Mouse (Mus musculus): Measurements from ENCODE around the gene Tmem132a. TPM values are rescaled to one million over a fixed set of nuclear protein-coding genes. Genes with fewer than 3 reads are reported as not detected.

Gene Tmem132a
- total RNA-seq (2021) = 10 to 100 TPM; 10.7 to 12.0 TPM
- polyA plus RNA-seq (2012; rRNA removed) = 11.1 and 11.5 TPM in 2 replicates
- long read RNA-seq, partial matches to known transcripts = 16 of 31 reads
- long read RNA-seq, other reads (novel, unspliced or antisense) = 12 of 31 reads

GRCm38 (mm10) chr19:10869886-10870527, at the start of gene Tmem132a:
TSS of gene Tmem132a (minus strand) at chr19:10869940.
- Histone ChIP-seq H3K27ac (peak within 1 kb of the TSS; percentile 77; the same call in 1 of the 2 replicates), H3K36me3 (ENCODE audit: control insufficient read depth, insufficient read depth, low read length) (no peaks in the 10 kb centered on the region), H3K4me3 (peak within 1 kb of the TSS; percentile 86), H3K79me2 (replicated peaks; ENCODE audit: control insufficient read depth, insufficient read depth, low read length) (no peaks in the 10 kb centered on the region), H3K4me1 (ENCODE audit: control insufficient read depth, insufficient read depth, low read length) (peaks cover 5% of the 10 kb centered on the region), H3K9ac (ENCODE audit: low read depth, low read length) (peak within 1 kb of the TSS; percentile 80), H3K27me3 (ENCODE audit: control insufficient read depth, insufficient read depth, low read length) (no peaks in the 10 kb centered on the region)
- intact Hi-C loops (cut with DNase I) = no loop called here
- DNase-seq = no peak
- TF ChIP-seq POLR2A (IDR thresholded peaks at IDR 0.05; ENCODE audit: insufficient read depth, low read depth, low read length) = no peak
- TF ChIP-seq EP300 (IDR thresholded peaks at IDR 0.05; ENCODE audit: insufficient read depth, low read depth, low read length) = no peak
- no peak for TF ChIP-seq CTCF (IDR thresholded peaks at IDR 0.05)
- 10% methylated on average over 8 of the region's 8 CpGs for WGBS

- TF ChIP-seq CTCF (IDR thresholded peaks at IDR 0.05) (no peak), POLR2A (IDR thresholded peaks at IDR 0.05; ENCODE audit: insufficient read depth, low read depth, low read length) (no peak), EP300 (IDR thresholded peaks at IDR 0.05; ENCODE audit: insufficient read depth, low read depth, low read length) (no peak)
- H3K27ac ChIP-seq = no peak overlapping the region
- no peak overlapping the region for H3K4me3 ChIP-seq
- WGBS = 92% methylated on average over 10 of the region's 10 CpGs
- no peak for DNase-seq
- intact Hi-C loops (cut with DNase I) = no loop called here
- no peaks in the 10 kb centered on the region for H3K79me2 ChIP-seq (replicated peaks; ENCODE audit: control insufficient read depth, insufficient read depth, low read length)
- no peak overlapping the region for H3K9ac ChIP-seq (ENCODE audit: low read depth, low read length)
- no peaks in the 10 kb centered on the region for H3K27me3 ChIP-seq (ENCODE audit: control insufficient read depth, insufficient read depth, low read length)
- H3K4me1 ChIP-seq (ENCODE audit: control insufficient read depth, insufficient read depth, low read length) = no peaks in the 10 kb centered on the region
- no peaks in the 10 kb centered on the region for H3K36me3 ChIP-seq (ENCODE audit: control insufficient read depth, insufficient read depth, low read length)
Measured at GRCm38 (mm10) chr19:10918321-10918991, 48.7 kb upstream of the Tmem132a start.

GRCm38 (mm10) chr19:10916506-10916905, 46.8 kb upstream of the Tmem132a start:
- 58% methylated on average over 5 of the region's 5 CpGs for WGBS
- Histone ChIP-seq H3K27ac (no peak overlapping the region), H3K36me3 (ENCODE audit: control insufficient read depth, insufficient read depth, low read length) (no peaks in the 10 kb centered on the region), H3K27me3 (ENCODE audit: control insufficient read depth, insufficient read depth, low read length) (no peaks in the 10 kb centered on the region), H3K4me3 (no peak overlapping the region), H3K9ac (ENCODE audit: low read depth, low read length) (no peak overlapping the region), H3K4me1 (ENCODE audit: control insufficient read depth, insufficient read depth, low read length) (no peaks in the 10 kb centered on the region), H3K79me2 (replicated peaks; ENCODE audit: control insufficient read depth, insufficient read depth, low read length) (no peaks in the 10 kb centered on the region)
- TF ChIP-seq EP300 (IDR thresholded peaks at IDR 0.05; ENCODE audit: insufficient read depth, low read depth, low read length) (no peak), POLR2A (IDR thresholded peaks at IDR 0.05; ENCODE audit: insufficient read depth, low read depth, low read length) (no peak), CTCF (IDR thresholded peaks at IDR 0.05) (no peak)
- no peak for DNase-seq
- intact Hi-C loops (cut with DNase I) = no loop called here

- H3K27me3 ChIP-seq (ENCODE audit: control insufficient read depth, insufficient read depth, low read length) = no peaks in the 10 kb centered on the region
- H3K27ac ChIP-seq = no peak overlapping the region
- no peaks in the 10 kb centered on the region for H3K36me3 ChIP-seq (ENCODE audit: control insufficient read depth, insufficient read depth, low read length)
- no peak overlapping the region for H3K9ac ChIP-seq (ENCODE audit: low read depth, low read length)
- H3K4me3 ChIP-seq = no peak overlapping the region
- no peaks in the 10 kb centered on the region for H3K4me1 ChIP-seq (ENCODE audit: control insufficient read depth, insufficient read depth, low read length)
- intact Hi-C loops (cut with DNase I) = no loop called here
- TF ChIP-seq EP300 (IDR thresholded peaks at IDR 0.05; ENCODE audit: insufficient read depth, low read depth, low read length) = no peak
- no peak for TF ChIP-seq CTCF (IDR thresholded peaks at IDR 0.05)
- TF ChIP-seq POLR2A (IDR thresholded peaks at IDR 0.05; ENCODE audit: insufficient read depth, low read depth, low read length) = no peak
- H3K79me2 ChIP-seq (replicated peaks; ENCODE audit: control insufficient read depth, insufficient read depth, low read length) = no peaks in the 10 kb centered on the region
- no peak for DNase-seq
- WGBS = 92% methylated on average over 2 of the region's 2 CpGs
Measured at GRCm38 (mm10) chr19:10914870-10915269, 45.1 kb upstream of the Tmem132a start.

GRCm38 (mm10) chr19:10914291-10914690, 44.6 kb upstream of the Tmem132a start:
- H3K4me1 ChIP-seq (ENCODE audit: control insufficient read depth, insufficient read depth, low read length) = peaks cover 3% of the 10 kb centered on the region; the same call in 1 of the 2 replicates

More at GRCm38 (mm10) chr19:10914291-10914690, 44.6 kb upstream of the Tmem132a start:
- Histone ChIP-seq H3K27ac (no peak overlapping the region), H3K36me3 (ENCODE audit: control insufficient read depth, insufficient read depth, low read length) (no peaks in the 10 kb centered on the region), H3K4me3 (no peak overlapping the region), H3K9ac (ENCODE audit: low read depth, low read length) (no peak overlapping the region), H3K27me3 (ENCODE audit: control insufficient read depth, insufficient read depth, low read length) (no peaks in the 10 kb centered on the region), H3K79me2 (replicated peaks; ENCODE audit: control insufficient read depth, insufficient read depth, low read length) (no peaks in the 10 kb centered on the region)
- DNase-seq = no peak
- intact Hi-C loops (cut with DNase I) = no loop called here
- WGBS = 30% methylated on average over 7 of the region's 7 CpGs
- TF ChIP-seq POLR2A (IDR thresholded peaks at IDR 0.05; ENCODE audit: insufficient read depth, low read depth, low read length) = no peak
- TF ChIP-seq EP300 (IDR thresholded peaks at IDR 0.05; ENCODE audit: insufficient read depth, low read depth, low read length) = no peak
- TF ChIP-seq CTCF (IDR thresholded peaks at IDR 0.05) = no peak
